Mouse (Mus musculus): ENCODE results near the gene Bicdl2.

Bicdl2 gene

GRCm38 (mm10) chr17:23674271-23674952 lies 14.1 kb downstream of the Bicdl2 start:
- 25% methylated on average over 9 of the region's 9 CpGs for WGBS

GRCm38 (mm10) chr17:23675127-23675526 lies 14.8 kb downstream of the Bicdl2 start:
- 29% methylated on average over 5 of the region's 5 CpGs for WGBS

- WGBS: 26% methylated on average over 15 of the region's 15 CpGs
These were observed 15.4 kb downstream of the Bicdl2 start for GRCm38 (mm10) chr17:23675564-23676281.

GRCm38 (mm10) chr17:23676473-23677031 lies 16.2 kb downstream of the Bicdl2 start:
- WGBS: under 1% methylated on average over 37 of the region's 37 CpGs

- WGBS: 1% methylated on average over 34 of the region's 34 CpGs
These were observed 17.0 kb downstream of the Bicdl2 start, which contains the start of gene Tnfrsf12a for GRCm38 (mm10) chr17:23677236-23677679. Gene Tnfrsf12a, minus strand, starts transcription at chr17:23677468.

- WGBS: 9% methylated on average over 38 of the region's 38 CpGs
These were observed 19.0 kb downstream of the Bicdl2 start, which contains the start of gene Cldn6 for GRCm38 (mm10) chr17:23679127-23679835. Gene Cldn6, plus strand, starts transcription at chr17:23679249.

GRCm38 (mm10) chr17:23680336-23680735 lies 20.0 kb downstream of the Bicdl2 start:
- 82% methylated on average over 9 of the region's 9 CpGs for WGBS

GRCm38 (mm10) chr17:23681086-23681485 lies 20.8 kb downstream of the Bicdl2 start:
- 71% methylated on average over 10 of the region's 10 CpGs for WGBS

GRCm38 (mm10) chr17:23682092-23682491 lies 21.8 kb downstream of the Bicdl2 start:
- 78% methylated on average over 4 of the region's 4 CpGs for WGBS

- 86% methylated on average over 3 of the region's 3 CpGs for WGBS
These were observed 22.2 kb downstream of the Bicdl2 start for GRCm38 (mm10) chr17:23682530-23682929.

- 41% methylated on average over 15 of the region's 15 CpGs for WGBS
These were observed 22.9 kb downstream of the Bicdl2 start for GRCm38 (mm10) chr17:23683226-23683625.

GRCm38 (mm10) chr17:23683856-23684672 lies 23.8 kb downstream of the Bicdl2 start, which contains the start of gene Cldn9:
Gene Cldn9, minus strand, starts transcription at chr17:23684026.
- WGBS: 56% methylated on average over 15 of the region's 15 CpGs

GRCm38 (mm10) chr17:23694491-23694890 lies 34.2 kb downstream of the Bicdl2 start:
- WGBS: 73% methylated on average over 1 of the region's 1 CpGs

- WGBS: 71% methylated on average over 3 of the region's 3 CpGs
These were observed 35.5 kb downstream of the Bicdl2 start for GRCm38 (mm10) chr17:23695801-23696200.

GRCm38 (mm10) chr17:23699131-23700077 lies 39.1 kb downstream of the Bicdl2 start:
- under 1% methylated on average over 93 of the region's 101 CpGs for WGBS

GRCm38 (mm10) chr17:23700079-23700478 lies 39.8 kb downstream of the Bicdl2 start:
- WGBS: under 1% methylated on average over 28 of the region's 28 CpGs

GRCm38 (mm10) chr17:23703301-23703700 lies 43.0 kb downstream of the Bicdl2 start:
- 63% methylated on average over 9 of the region's 9 CpGs for WGBS

GRCm38 (mm10) chr17:23704741-23705140 lies 44.4 kb downstream of the Bicdl2 start:
- 34% methylated on average over 7 of the region's 7 CpGs for WGBS

- 81% methylated on average over 7 of the region's 7 CpGs for WGBS
These were observed 45.3 kb downstream of the Bicdl2 start for GRCm38 (mm10) chr17:23705525-23706104.
